Mouse (Mus musculus): Measurements from ENCODE around the gene Hspa12b.

Gene Hspa12b

DNA sequence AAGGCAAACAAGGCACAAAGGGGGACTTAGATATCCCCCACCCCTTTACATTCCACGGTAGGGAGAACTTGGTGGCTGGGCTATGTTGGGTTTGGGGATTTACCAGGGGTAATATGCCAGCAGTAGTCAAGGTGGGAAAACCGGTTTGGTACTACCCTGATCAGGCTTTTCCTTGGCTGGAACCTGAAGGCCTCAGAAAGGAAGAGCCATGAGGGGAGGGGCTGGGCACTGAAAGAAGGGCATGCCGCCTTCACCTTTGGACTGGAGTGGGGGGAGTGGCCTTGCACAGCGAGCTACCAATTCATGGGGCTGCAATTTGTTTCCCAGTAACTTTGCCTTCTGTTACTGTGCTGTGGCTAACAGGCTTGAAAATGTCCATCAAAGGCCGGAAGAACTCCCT is 49.4 kb downstream of the Hspa12b start:
- intact Hi-C loops (cut with DNase I) = loop anchor here (5.0 kb wide), 1 partner anchor 41 kb away; no protein-coding TSS in a partner anchor

DNA sequence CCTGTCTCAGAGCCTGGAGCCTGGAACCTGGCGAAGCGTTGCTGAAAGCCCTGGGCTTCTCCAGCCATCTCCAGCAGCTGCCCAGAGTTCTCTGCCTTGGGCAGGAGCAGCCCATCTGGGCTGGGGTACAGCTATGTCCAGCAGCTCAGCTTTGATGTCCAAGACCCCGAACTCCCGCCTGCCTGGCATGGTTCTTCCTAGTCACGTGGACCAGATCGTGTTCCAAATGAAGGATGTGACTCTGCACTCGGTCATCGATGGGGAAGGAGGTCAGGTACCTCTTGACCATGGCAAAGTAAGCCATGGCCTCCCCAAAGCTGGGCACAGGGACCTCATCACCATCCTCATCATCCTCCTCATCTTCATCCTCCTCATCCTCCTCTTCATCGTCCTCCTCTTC is 50.9 kb downstream of the Hspa12b start:
- intact Hi-C loops (cut with DNase I) = loop anchor here (5.0 kb wide), 1 partner anchor 39 kb away; no protein-coding TSS in a partner anchor

DNA sequence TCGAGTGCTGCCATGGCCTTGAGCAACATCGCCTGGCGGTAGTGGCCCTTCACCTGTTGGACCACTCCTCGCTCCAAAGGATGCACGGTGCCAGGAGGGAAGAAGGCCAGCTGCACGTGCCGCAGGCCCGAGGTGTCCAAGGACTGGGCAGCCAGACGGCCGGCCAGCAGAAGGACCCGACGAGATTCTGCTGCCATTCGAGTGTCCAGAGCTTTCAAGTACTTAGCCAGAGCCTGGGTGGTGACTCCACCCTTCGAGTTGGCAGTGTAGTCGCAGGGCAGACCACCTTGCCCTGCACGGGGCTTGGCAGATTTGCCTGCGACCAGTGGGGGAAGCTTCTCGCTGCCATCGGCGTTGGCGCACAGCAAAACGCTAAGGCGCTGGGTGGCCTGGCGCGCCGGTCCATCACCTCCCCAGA is 51.8 kb downstream of the Hspa12b start:
- intact Hi-C loops (cut with DNase I) = loop anchor here (5.0 kb wide), 1 partner anchor 38 kb away; no protein-coding TSS in a partner anchor

DNA sequence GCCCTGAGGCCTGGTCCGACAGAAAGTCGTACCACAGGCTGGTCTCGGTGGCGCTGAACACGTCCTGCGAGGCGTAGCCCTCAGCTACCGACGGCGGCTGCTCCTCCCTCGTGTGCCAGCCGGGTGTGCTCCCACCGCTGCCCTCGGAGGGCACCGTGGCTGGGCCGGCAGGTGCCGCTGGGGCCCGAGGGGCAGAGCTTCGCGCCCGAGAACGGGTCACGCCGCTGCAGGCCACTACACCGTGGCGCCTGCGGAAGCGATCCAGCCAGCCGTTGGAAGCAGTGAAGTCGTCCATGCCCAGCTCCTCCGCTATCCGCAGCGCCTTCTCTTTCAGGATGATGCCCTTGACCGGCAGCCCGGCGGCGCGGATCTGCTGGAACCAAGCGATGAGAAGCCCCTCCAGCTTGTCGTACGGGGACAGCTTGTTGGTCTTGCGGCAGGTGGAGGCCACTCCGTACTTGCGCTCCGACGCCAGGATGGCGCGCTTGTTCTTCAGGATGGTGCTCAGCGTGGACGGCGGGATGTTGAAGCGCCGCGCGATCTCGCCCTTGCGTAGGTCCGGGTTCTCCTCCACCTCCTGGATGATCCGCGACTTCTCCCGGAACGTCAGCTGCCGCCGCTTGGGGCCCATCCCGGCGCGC is 52.3 kb downstream of the Hspa12b start:
- intact Hi-C loops (cut with DNase I) = loop anchor here (5.0 kb wide), 1 partner anchor 38 kb away; no protein-coding TSS in a partner anchor

DNA sequence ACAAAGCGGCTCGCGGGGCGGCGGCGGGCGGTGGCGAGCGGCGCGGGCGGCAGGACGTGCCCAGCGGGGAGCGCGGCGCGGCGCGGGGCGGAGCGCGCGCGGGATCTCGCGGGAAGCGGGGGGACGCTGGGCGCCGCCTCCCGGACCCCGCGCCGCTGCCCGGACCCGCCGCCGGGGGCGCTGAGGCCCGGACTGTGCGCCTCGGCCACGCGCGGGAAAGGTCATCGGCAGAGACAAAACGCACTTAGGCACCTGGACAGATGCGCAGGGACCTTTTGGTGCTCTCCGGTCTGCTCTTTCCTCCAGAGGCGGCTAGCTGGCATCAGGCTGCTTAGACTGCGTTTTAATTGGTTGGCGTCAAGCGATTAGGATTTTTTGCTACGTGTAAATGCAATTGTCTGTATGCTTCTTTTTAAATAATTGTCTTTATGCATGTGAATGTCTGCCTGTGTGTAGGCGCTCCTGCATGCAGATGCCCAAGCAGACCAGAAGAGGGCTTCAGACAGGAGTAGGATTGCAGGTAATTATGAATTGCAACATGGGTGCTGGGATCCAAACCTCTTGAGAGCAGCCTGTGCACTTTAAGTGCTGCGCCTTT is 53.0 kb downstream of the Hspa12b start, which contains the start of gene Cenpb:
TSS of gene Cenpb (minus strand) at position 78 of the 598 bp plus-strand sequence.
- intact Hi-C loops (cut with DNase I) = loop anchor here (5.0 to 10.0 kb wide), 3 partner anchors 37 to 235 kb away; no protein-coding TSS in a partner anchor

DNA sequence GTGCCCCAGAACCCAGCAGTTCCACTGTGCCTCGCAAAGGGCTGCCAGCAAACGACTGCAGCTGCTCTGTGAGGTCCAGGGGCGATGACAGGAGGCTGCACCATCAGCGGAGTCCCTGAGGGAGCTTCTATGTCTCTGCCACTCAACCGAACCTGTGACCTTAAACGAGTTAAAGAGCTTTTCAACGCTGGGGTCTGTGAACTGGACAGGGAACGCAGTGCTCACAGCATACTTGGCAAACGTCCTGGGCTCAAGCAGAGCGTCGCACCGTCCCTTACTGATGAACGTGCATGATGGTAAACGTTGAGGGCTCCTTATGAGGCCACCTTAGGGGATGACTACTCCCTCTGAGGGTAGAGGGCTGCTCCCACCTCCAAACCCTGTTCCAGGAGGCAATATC is 59.3 kb downstream of the Hspa12b start:
- intact Hi-C loops (cut with DNase I) = loop anchor here (10.0 kb wide), 1 partner anchor 228 kb away; no protein-coding TSS in a partner anchor

DNA sequence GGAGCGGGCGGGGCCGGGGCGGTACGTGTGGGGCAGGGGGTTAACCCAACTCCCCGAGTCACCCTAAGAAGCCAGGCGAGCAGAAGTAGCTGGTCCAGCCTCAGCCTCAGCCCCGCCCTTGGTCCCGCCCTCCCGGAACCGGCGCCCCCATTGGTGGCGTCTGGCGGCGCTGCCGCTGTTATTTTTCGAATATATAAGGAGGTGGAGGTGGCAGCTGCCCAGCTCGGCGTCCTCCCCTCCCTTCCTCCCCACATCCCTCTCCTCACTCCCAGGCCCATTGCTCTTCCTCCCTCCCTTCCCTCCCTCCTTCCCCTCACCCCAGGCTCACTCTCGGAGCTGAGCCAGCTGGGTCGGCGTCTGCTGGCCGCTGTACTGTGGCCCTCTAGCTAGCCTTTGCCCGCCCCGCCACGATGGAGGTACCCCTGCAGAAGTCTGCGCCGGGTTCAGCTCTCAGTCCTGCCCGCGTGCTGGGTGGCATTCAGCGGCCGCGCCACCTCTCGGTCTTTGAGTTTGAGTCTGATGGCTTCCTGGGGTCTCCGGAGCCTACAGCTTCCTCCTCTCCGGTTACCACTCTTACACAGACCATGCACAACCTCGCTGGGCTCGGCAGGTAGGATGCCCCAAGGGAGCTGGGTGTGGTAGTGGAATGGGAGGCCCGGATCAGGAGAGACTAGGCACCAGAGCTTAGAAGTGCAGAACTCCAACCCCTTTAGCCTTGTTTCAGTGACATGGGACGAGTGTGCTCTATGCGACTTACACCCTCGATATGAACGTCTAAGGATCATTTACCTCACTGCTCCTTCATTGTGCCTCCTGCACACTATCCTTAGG is 59.9 kb downstream of the Hspa12b start, which contains the start of the genes Cdc25b and Spef1:
TSS of gene Cdc25b (plus strand) at position 179 of the 831 bp plus-strand sequence.
TSS of gene Spef1 (minus strand) at position 512 of the 831 bp plus-strand sequence.
- intact Hi-C loops (cut with DNase I) = loop anchor here (10.0 kb wide), 1 partner anchor 228 kb away; no protein-coding TSS in a partner anchor

DNA sequence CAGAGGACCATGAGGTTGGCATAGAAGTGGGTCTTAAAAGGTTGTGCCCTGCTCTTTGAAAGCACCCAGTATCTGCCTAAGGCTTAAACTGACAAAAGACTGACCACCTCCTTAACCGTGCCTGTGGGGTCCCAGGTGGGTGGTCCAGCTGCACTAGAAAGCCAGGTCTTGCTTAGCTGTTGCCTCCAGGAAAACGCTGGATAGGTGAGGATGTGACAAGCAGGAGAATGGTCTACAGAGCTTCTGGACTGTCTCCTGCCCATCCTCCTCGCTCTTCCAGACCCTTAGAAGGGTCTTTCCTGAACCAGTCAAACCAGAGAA is 60.5 kb downstream of the Hspa12b start:
- intact Hi-C loops (cut with DNase I) = loop anchor here (10.0 kb wide), 1 partner anchor 227 kb away; no protein-coding TSS in a partner anchor

DNA sequence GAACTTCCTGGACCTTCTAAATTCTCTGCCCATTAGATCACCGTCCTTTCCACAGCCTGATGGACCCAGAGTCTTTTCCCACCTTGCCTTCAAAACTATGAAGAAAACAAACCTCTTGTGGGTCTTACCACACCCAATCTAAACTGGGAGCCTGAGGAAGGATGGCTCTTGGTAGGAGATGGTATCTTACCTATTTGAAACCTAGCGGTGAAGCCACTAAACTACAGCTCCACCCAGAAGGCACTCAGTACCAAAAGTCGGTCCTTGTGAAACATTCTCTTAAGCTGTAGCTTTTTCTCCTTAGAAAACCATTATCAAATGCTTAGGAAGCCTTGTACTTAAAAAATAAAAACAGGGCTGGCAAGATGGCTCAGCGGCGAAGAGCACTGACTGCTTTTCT is 61.2 kb downstream of the Hspa12b start:
- intact Hi-C loops (cut with DNase I) = loop anchor here (10.0 kb wide), 1 partner anchor 226 kb away; no protein-coding TSS in a partner anchor

DNA sequence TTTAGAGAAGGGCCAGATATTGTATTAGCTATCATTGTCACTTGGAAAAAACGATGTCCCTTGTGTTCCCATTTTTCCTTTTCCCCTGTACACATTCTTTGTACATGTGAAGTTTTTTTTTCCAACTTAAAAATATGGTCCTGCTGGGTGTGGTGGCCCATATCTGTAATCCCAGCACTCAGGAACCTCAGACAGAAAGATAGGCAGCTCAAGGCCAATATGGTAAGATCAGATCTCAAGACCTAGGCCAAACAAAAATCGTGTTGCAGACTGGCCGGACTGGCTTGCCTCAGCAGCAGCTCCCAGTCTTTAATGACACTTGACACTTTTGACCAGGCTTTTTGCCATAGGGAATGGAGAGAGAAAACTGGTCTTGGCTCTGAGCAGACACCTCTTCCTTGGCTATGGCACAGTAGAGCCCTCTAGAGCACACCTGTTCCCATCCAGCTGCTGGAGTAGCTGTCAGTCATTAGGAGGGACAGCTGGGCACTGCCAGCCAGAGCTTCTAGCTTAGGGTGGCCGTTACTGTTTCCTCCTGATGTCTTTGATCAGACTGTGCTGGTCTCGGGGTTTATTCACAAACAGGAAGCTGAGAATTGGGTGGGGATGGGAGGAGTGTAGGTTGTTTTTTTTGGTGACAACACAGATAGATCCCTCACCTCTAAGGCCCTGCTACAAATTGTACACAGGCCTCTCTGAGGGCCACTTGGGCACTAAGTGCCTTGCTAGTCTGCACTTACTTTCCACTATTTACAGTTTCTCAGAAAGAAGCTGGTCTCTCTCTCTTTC is 62.6 kb downstream of the Hspa12b start:
- intact Hi-C loops (cut with DNase I) = loop anchor here (10.0 kb wide), 1 partner anchor 225 kb away; no protein-coding TSS in a partner anchor

DNA sequence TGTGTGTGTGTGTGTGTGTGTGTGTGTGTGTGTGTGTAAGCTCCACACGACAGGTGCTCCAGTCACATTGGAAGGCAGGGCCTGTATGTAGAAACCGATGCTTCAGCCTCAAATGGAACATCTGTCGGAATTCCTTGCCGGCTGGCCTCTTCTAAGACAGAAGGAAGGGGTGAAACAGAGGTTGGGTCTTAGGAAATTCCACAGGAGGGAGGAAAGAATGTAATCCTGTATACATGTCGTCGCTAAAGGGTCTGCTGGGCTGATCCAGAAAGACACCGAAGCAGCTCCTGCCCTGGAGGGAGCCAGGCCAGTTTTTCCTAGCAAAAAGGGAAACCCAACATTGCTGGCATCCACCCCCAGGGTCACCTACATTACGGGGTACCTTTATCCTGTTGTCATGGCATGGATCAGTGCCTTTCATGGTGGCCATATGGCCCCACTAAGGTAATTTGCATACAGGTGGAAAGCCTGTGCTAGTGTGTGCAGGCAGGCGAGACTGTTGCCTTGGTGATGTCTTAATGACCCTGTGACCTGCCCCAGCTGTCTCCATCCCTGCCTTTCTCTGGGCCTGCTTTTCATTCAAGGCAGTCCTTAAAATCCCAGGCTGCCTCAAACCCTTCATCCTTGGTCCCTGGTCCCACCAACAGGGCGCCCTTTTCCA is 63.4 kb downstream of the Hspa12b start:
- intact Hi-C loops (cut with DNase I) = no loop called here

DNA sequence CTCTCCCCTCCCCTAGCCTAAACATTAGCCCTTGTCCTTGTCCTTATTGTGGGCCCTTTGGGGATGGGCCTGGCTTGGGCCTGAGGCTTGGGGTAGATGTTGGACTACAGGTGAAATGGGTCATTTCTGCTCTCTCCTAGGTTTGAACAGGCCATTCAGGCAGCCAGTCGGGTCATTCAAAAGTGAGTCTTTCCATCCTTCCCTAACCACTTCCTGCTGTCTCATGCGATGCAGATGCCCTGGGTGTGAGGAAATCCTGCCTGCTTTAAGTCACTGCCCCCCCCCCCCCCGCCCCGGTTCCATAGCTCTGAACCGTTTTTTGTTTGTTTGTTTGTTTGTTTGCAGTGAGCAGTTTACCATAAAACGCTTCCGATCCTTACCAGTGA is 63.9 kb downstream of the Hspa12b start:
- intact Hi-C loops (cut with DNase I) = no loop called here
